Mouse (Mus musculus): ENCODE measurements at regions not wholly inside any gene's neighbourhood (a gene's known extent, or its start where the extent isn't known, plus 50 kb on each side); places are given as distances from the start of the nearest gene placed in this dataset.

GRCm38 (mm10) chr5:148624649-148625405, 72.2 kb upstream of the Ubl3 start:
- TF ChIP-seq CTCF (IDR thresholded peaks at IDR 0.05; ENCODE audit: low read depth): no peak
- no peak for TF ChIP-seq EP300 (IDR thresholded peaks at IDR 0.05; ENCODE audit: low read depth)
